Mouse (Mus musculus) gastrocnemius, postnatal 4 days (tissue): ENCODE measurements around the gene Heatr1. TPM values are rescaled to one million over a fixed set of nuclear protein-coding genes. Genes with fewer than 3 reads are reported as not detected.

ENCODE experiments used
- total RNA-seq, 2 experiments: library from RNA; stranded (reverse); gene quantifications; 2 replicates each; pipeline ENCODE4 v1.2.3; 2021

The Heatr1 gene
- total RNA-seq, 2 experiments from 2014 or later: 14.8 to 17.4 TPM

Other genes with a start within 250 kb of the Heatr1 start
- 10 to 100 TPM; 30.9 to 38.1 TPM for gene Mtr, start 136.9 kb upstream of the Heatr1 start, total RNA-seq
- gene Actn2, start 54.3 kb upstream of the Heatr1 start, total RNA-seq: 1,000 to 10,000 TPM; 1,796 to 1,855 TPM
- gene Lgals8, start 69.9 kb downstream of the Heatr1 start, total RNA-seq: 10 to 100 TPM; 30.7 to 36.4 TPM
- gene Edaradd, start 125.4 kb downstream of the Heatr1 start, total RNA-seq: under 1 TPM; 0.10 TPM
- 1 to 10 TPM; 1.1 to 1.4 TPM for gene Ero1lb, start 170.8 kb downstream of the Heatr1 start, total RNA-seq